Comparison of ENCODE assay signal across 34 mouse cellular contexts in genomic region chr15:102949696-102950095, GRCm38 (mm10). TPM values are rescaled to one million over a fixed set of nuclear protein-coding genes. Genes with fewer than 3 reads are reported as not detected.
A peak's percentile ranks its signal among the peaks of the same experiment; 100 is the strongest.
DNase-seq lines count a peak whose midpoint lies in the region; ATAC-seq and TF ChIP-seq lines count a peak whose summit lies in the region.
"Had no signal": no experiment of that assay in that cellular context is flagged by ENCODE, and none has a peak within 500 bp of the region (broad histone marks: within the 10 kb centered on the region; RNA-seq: fewer than 3 reads in every experiment).

No protein-coding gene starts in this region.

- H3ac ChIP-seq in C2C12 (ENCODE audit: control insufficient read depth, insufficient read length, low read depth) (peak overlapping the region; percentile 93), myocyte (ENCODE audit: control insufficient read depth, insufficient read length) (peak overlapping the region; percentile 38)

- H3K9me3 ChIP-seq in hindbrain, embryonic 11.5 days (ENCODE audit: control insufficient read depth, low read length) = no peaks in the 10 kb centered on the region
- no peaks in the 10 kb centered on the region for H3K9me3 ChIP-seq in hindbrain, embryonic 13.5 days
- H3K9me3 ChIP-seq in limb, embryonic 10.5 days (replicated peaks) = no peaks in the 10 kb centered on the region
- H3K9me3 ChIP-seq: forebrain, embryonic 12.5 days; heart, embryonic 10.5 days; heart, embryonic 15.5 days; hindbrain, embryonic 15.5 days; liver, embryonic 15.5 days; lung, embryonic 15.5 days had no signal

- TF ChIP-seq CTCF in C2C12 (IDR thresholded peaks at IDR 0.05; ENCODE audit: control insufficient read depth, insufficient read depth, insufficient read length) = no peak
- TF ChIP-seq CTCF in thymus, adult 2 months (IDR thresholded peaks at IDR 0.05; ENCODE audit: borderline replicate concordance, control insufficient read depth, extremely low read depth, insufficient read depth, low read length, poor library complexity) = no peak

- ATAC-seq in hindbrain, embryonic 11.5 days (ENCODE audit: low FRiP score) = no peak
- ATAC-seq in hindbrain, embryonic 13.5 days (ENCODE audit: low FRiP score) = no peak
- no peak for ATAC-seq in megakaryocyte, adult 5-6 weeks (ENCODE audit: poor library complexity, severe bottlenecking)
- ATAC-seq: inflammation-experienced regulatory T-cells, adult 6 months; midbrain, embryonic 16.5 days had no signal

- peaks cover 59% of the 10 kb centered on the region for H3K79me2 ChIP-seq in C2C12 (ENCODE audit: control insufficient read depth, insufficient read depth)
- H3K79me2 ChIP-seq in myocyte (ENCODE audit: control insufficient read depth, insufficient read depth) = peaks cover 46% of the 10 kb centered on the region

- no peaks in the 10 kb centered on the region for H3K36me3 ChIP-seq in hindbrain, embryonic 11.5 days (ENCODE audit: control insufficient read depth, insufficient read depth, low read length)
- no peaks in the 10 kb centered on the region for H3K36me3 ChIP-seq in hindbrain, embryonic 13.5 days
- no peaks in the 10 kb centered on the region for H3K36me3 ChIP-seq in C2C12 (ENCODE audit: control insufficient read depth, insufficient read depth)
- H3K36me3 ChIP-seq in limb, embryonic 10.5 days = no peaks in the 10 kb centered on the region
- no peaks in the 10 kb centered on the region for H3K36me3 ChIP-seq in myocyte (ENCODE audit: control insufficient read depth, insufficient read depth)
- H3K36me3 ChIP-seq in thymus, adult 2 months (ENCODE audit: control insufficient read depth, insufficient read depth, low read length) = no peaks in the 10 kb centered on the region
- H3K36me3 ChIP-seq: forebrain, embryonic 12.5 days; heart, embryonic 10.5 days; heart, embryonic 15.5 days; hindbrain, embryonic 15.5 days; liver, embryonic 15.5 days; lung, embryonic 15.5 days had no signal

- H3K27ac ChIP-seq in hindbrain, embryonic 11.5 days (ENCODE audit: low read depth, low read length) = no peak overlapping the region
- H3K27ac ChIP-seq in hindbrain, embryonic 13.5 days = no peak overlapping the region
- peak overlapping the region; percentile 93 for H3K27ac ChIP-seq in limb, embryonic 10.5 days
- no peak overlapping the region for H3K27ac ChIP-seq in thymus, adult 2 months (ENCODE audit: control insufficient read depth, insufficient read depth, low read length)
- H3K27ac ChIP-seq: forebrain, embryonic 12.5 days; heart, embryonic 10.5 days; heart, embryonic 15.5 days; hindbrain, embryonic 15.5 days; left cerebral cortex, adult 2 months; liver, embryonic 15.5 days; lung, embryonic 15.5 days had no signal

- peaks cover 99% of the 10 kb centered on the region for H3K27me3 ChIP-seq in hindbrain, embryonic 11.5 days (ENCODE audit: control insufficient read depth, insufficient read depth, low read length)
- H3K27me3 ChIP-seq in hindbrain, embryonic 13.5 days = peaks cover 100% of the 10 kb centered on the region
- H3K27me3 ChIP-seq in C2C12 (ENCODE audit: control insufficient read depth, insufficient read depth, insufficient read length) (no peaks in the 10 kb centered on the region), myocyte (ENCODE audit: control insufficient read depth, insufficient read depth, insufficient read length) (no peaks in the 10 kb centered on the region)
- H3K27me3 ChIP-seq in limb, embryonic 10.5 days (ENCODE audit: low read depth, poor library complexity, severe bottlenecking) = peaks cover 100% of the 10 kb centered on the region
- H3K27me3 ChIP-seq in thymus, adult 2 months (ENCODE audit: control insufficient read depth, insufficient read depth, low read length) = peaks cover 36% of the 10 kb centered on the region

- peak; percentile 64 for DNase-seq in hindbrain, embryonic 11.5 days (ENCODE audit: low spot score)
- DNase-seq in limb, embryonic 10.5 days (ENCODE audit: low spot score) = no peak
- DNase-seq in left cerebral cortex, adult 11 months (ENCODE audit: low spot score) = no peak
- DNase-seq in thymus, adult 2 months = no peak
- DNase-seq: adrenal gland, adult 2 months; cerebellum, adult 9-10 months; gastrocnemius, postnatal 25 days; heart, adult 11 months; kidney, adult 8-10 months; thymus, postnatal 4 days had no signal

- TF ChIP-seq POLR2A in myocyte (IDR thresholded peaks at IDR 0.05; ENCODE audit: insufficient read length, low read depth) = peak; percentile 9
- TF ChIP-seq POLR2A in thymus, adult 2 months (IDR thresholded peaks at IDR 0.05; ENCODE audit: control insufficient read depth, extremely low read depth, insufficient read depth, low read length, poor library complexity) = no peak

- no peak overlapping the region for H3K4me3 ChIP-seq in hindbrain, embryonic 11.5 days (ENCODE audit: low read depth, low read length)
- H3K4me3 ChIP-seq in hindbrain, embryonic 13.5 days = no peak overlapping the region
- H3K4me3 ChIP-seq in C2C12 (ENCODE audit: insufficient read depth, poor library complexity, severe bottlenecking) (peak overlapping the region; percentile 18), myocyte (peak overlapping the region; percentile 26)
- peak overlapping the region; percentile 40 for H3K4me3 ChIP-seq in limb, embryonic 10.5 days
- no peak overlapping the region for H3K4me3 ChIP-seq in thymus, adult 2 months (ENCODE audit: control insufficient read depth, insufficient read depth, low read length)
- H3K4me3 ChIP-seq: erythroblast, embryonic 14.5 days; forebrain, embryonic 12.5 days; heart, embryonic 10.5 days; heart, embryonic 15.5 days; hindbrain, embryonic 15.5 days; left cerebral cortex, adult 2 months; liver, embryonic 15.5 days; lung, embryonic 15.5 days had no signal

- H3K9ac ChIP-seq in hindbrain, embryonic 11.5 days (ENCODE audit: low read depth, low read length) = no peak overlapping the region
- H3K9ac ChIP-seq in hindbrain, embryonic 13.5 days = no peak overlapping the region
- H3K9ac ChIP-seq: forebrain, embryonic 12.5 days; heart, embryonic 15.5 days; hindbrain, embryonic 15.5 days; liver, embryonic 15.5 days; lung, embryonic 15.5 days had no signal

- WGBS in hindbrain, embryonic 11.5 days = 2% methylated on average over 20 of the region's 20 CpGs
- WGBS in hindbrain, embryonic 13.5 days = 2% methylated on average over 20 of the region's 20 CpGs
- 2% methylated on average over 20 of the region's 20 CpGs for WGBS in limb, embryonic 10.5 days
- 5% methylated on average over 20 of the region's 20 CpGs for WGBS in thymus, adult 2 months

- H3K4me1 ChIP-seq in hindbrain, embryonic 11.5 days (replicated peaks; ENCODE audit: control insufficient read depth, insufficient read depth, low read length) = no peaks in the 10 kb centered on the region
- H3K4me1 ChIP-seq in hindbrain, embryonic 13.5 days (replicated peaks) = no peaks in the 10 kb centered on the region
- peaks cover 26% of the 10 kb centered on the region for H3K4me1 ChIP-seq in limb, embryonic 10.5 days
- H3K4me1 ChIP-seq in thymus, adult 2 months (replicated peaks; ENCODE audit: control insufficient read depth, insufficient read depth, low read length) = no peaks in the 10 kb centered on the region
- H3K4me1 ChIP-seq: forebrain, embryonic 12.5 days; heart, embryonic 15.5 days; hindbrain, embryonic 15.5 days; liver, embryonic 15.5 days; lung, embryonic 15.5 days had no signal

- peaks cover 19% of the 10 kb centered on the region for H3K79me3 ChIP-seq in C2C12 (ENCODE audit: low read depth)

- no peak overlapping the region for H3K4me2 ChIP-seq in hindbrain, embryonic 11.5 days (replicated peaks; ENCODE audit: low read depth, low read length)
- no peak overlapping the region for H3K4me2 ChIP-seq in hindbrain, embryonic 13.5 days
- peak overlapping the region; percentile 100 for H3K4me2 ChIP-seq in myocyte (ENCODE audit: low read depth)
- H3K4me2 ChIP-seq: forebrain, embryonic 12.5 days; heart, embryonic 15.5 days; hindbrain, embryonic 15.5 days; liver, embryonic 15.5 days; lung, embryonic 15.5 days; midbrain, embryonic 11.5 days had no signal

RNA-seq across cellular contexts. Expression of gene Hoxc11, which starts 4.5 kb away (rescaled TPM):
- not detected in 2 replicates for polyA plus RNA-seq in hindbrain, embryonic 11.5 days (2014; fragmentation: Nextera tagmentation; extraction: Ambion mirVana)
- polyA plus RNA-seq in hindbrain, embryonic 13.5 days (2015; fragmentation: Nextera tagmentation; extraction: Ambion mirVana) = not detected in 2 replicates
- polyA plus RNA-seq in C2C12 (2012; fragmentation: generic; extraction: Trizol) (34.6 TPM), myocyte (2012; fragmentation: generic; extraction: Trizol) (20.5 TPM)
- polyA plus RNA-seq in limb, embryonic 10.5 days (2016; fragmentation: Nextera tagmentation; extraction: Ambion mirVana) = 2.4 and 4.7 TPM in 2 replicates
- polyA plus RNA-seq in thymus, adult 2 months (2012; rRNA removed) = 0.60 and 0.66 TPM in 2 replicates
- not detected in 2 replicates for total RNA-seq in megakaryocyte, adult 5-6 weeks (2015)
- not detected in 2 replicates for total RNA-seq in megakaryocyte, adult 5-6 weeks (2017)
- total RNA-seq: adrenal gland, adult 2 months; heart, postnatal 25 days; layer of hippocampus, adult 18-20 months; layer of hippocampus, postnatal 10 days; left cerebral cortex, adult 2 months; left cerebral cortex, postnatal 25 days; liver, adult 2 months; megakaryocyte progenitor cell, adult 5-6 weeks had no signal
- polyA plus RNA-seq: adrenal gland, adult 2 months; embryonic facial prominence, embryonic 14.5 days; erythroblast, embryonic 14.5 days; forebrain, embryonic 12.5 days; heart, embryonic 10.5 days; heart, embryonic 15.5 days; hindbrain, embryonic 15.5 days; inflammation-experienced regulatory T-cells, adult 6 months; liver, adult 2 months; liver, embryonic 15.5 days; lung, embryonic 15.5 days; midbrain, embryonic 11.5 days; midbrain, embryonic 16.5 days had no signal

RNA-seq across cellular contexts. Expression of gene Hoxc12, which starts 13.1 kb away (rescaled TPM):
- not detected in 2 replicates for polyA plus RNA-seq in hindbrain, embryonic 11.5 days (2014; fragmentation: Nextera tagmentation; extraction: Ambion mirVana)
- polyA plus RNA-seq in hindbrain, embryonic 13.5 days (2015; fragmentation: Nextera tagmentation; extraction: Ambion mirVana) = not detected in 2 replicates
- polyA plus RNA-seq in C2C12 (2012; fragmentation: generic; extraction: Trizol) (4.9 TPM), myocyte (2012; fragmentation: generic; extraction: Trizol) (5.6 TPM)
- polyA plus RNA-seq in limb, embryonic 10.5 days (2016; fragmentation: Nextera tagmentation; extraction: Ambion mirVana) = 0.36 TPM in 1 of 2 replicates, not detected in the other
- 0.17 TPM in 1 of 2 replicates, not detected in the other for polyA plus RNA-seq in thymus, adult 2 months (2012; rRNA removed)
- not detected in 2 replicates for total RNA-seq in megakaryocyte, adult 5-6 weeks (2015)
- not detected in 2 replicates for total RNA-seq in megakaryocyte, adult 5-6 weeks (2017)
- total RNA-seq: adrenal gland, adult 2 months; adrenal gland, postnatal 4 days; gastrocnemius, postnatal 25 days; heart, postnatal 25 days; layer of hippocampus, adult 18-20 months; layer of hippocampus, postnatal 10 days; left cerebral cortex, adult 2 months; left cerebral cortex, postnatal 25 days; liver, adult 2 months; megakaryocyte progenitor cell, adult 5-6 weeks had no signal
- polyA plus RNA-seq: adrenal gland, adult 2 months; embryonic facial prominence, embryonic 14.5 days; erythroblast, embryonic 14.5 days; forebrain, embryonic 12.5 days; heart, embryonic 10.5 days; heart, embryonic 15.5 days; hindbrain, embryonic 15.5 days; inflammation-experienced regulatory T-cells, adult 6 months; liver, adult 2 months; liver, embryonic 15.5 days; lung, embryonic 15.5 days; midbrain, embryonic 11.5 days; midbrain, embryonic 16.5 days; thymus, postnatal 0 days had no signal

RNA-seq across cellular contexts. Expression of gene Hoxc10, which starts 16.9 kb away (rescaled TPM):
- not detected in 2 replicates for polyA plus RNA-seq in hindbrain, embryonic 11.5 days (2014; fragmentation: Nextera tagmentation; extraction: Ambion mirVana)
- polyA plus RNA-seq in hindbrain, embryonic 13.5 days (2015; fragmentation: Nextera tagmentation; extraction: Ambion mirVana) = not detected in 2 replicates
- 49.6 TPM for polyA plus RNA-seq in C2C12 (2012; fragmentation: generic; extraction: Trizol)
- polyA plus RNA-seq in limb, embryonic 10.5 days (2016; fragmentation: Nextera tagmentation; extraction: Ambion mirVana) = 21.4 and 51.4 TPM in 2 replicates
- 43.5 TPM for polyA plus RNA-seq in myocyte (2012; fragmentation: generic; extraction: Trizol)
- polyA plus RNA-seq in thymus, adult 2 months (2012; rRNA removed) = 0.10 and 0.15 TPM in 2 replicates
- total RNA-seq in megakaryocyte, adult 5-6 weeks (2015) = not detected in 2 replicates
- not detected in 2 replicates for total RNA-seq in megakaryocyte, adult 5-6 weeks (2017)
- total RNA-seq: heart, postnatal 25 days; layer of hippocampus, adult 18-20 months; layer of hippocampus, postnatal 10 days; left cerebral cortex, adult 2 months; left cerebral cortex, postnatal 25 days; liver, adult 2 months; megakaryocyte progenitor cell, adult 5-6 weeks had no signal
- polyA plus RNA-seq: adrenal gland, adult 2 months; embryonic facial prominence, embryonic 14.5 days; erythroblast, embryonic 14.5 days; forebrain, embryonic 12.5 days; heart, embryonic 15.5 days; hindbrain, embryonic 15.5 days; inflammation-experienced regulatory T-cells, adult 6 months; liver, adult 2 months; liver, embryonic 15.5 days; lung, embryonic 15.5 days; midbrain, embryonic 11.5 days; midbrain, embryonic 16.5 days; thymus, postnatal 0 days had no signal

RNA-seq across cellular contexts. Expression of gene Hoxc5, which starts 17.5 kb away (rescaled TPM):
- 21.0 and 21.6 TPM in 2 replicates for polyA plus RNA-seq in hindbrain, embryonic 11.5 days (2014; fragmentation: Nextera tagmentation; extraction: Ambion mirVana)
- 32.3 and 39.2 TPM in 2 replicates for polyA plus RNA-seq in hindbrain, embryonic 13.5 days (2015; fragmentation: Nextera tagmentation; extraction: Ambion mirVana)
- polyA plus RNA-seq in C2C12 (2012; fragmentation: generic; extraction: Trizol) = 1.6 TPM
- 10.6 and 12.7 TPM in 2 replicates for polyA plus RNA-seq in limb, embryonic 10.5 days (2016; fragmentation: Nextera tagmentation; extraction: Ambion mirVana)
- polyA plus RNA-seq in myocyte (2012; fragmentation: generic; extraction: Trizol) = 1.2 TPM
- polyA plus RNA-seq in thymus, adult 2 months (2012; rRNA removed) = 0.15 and 0.32 TPM in 2 replicates
- not detected in 2 replicates for total RNA-seq in megakaryocyte, adult 5-6 weeks (2015)
- total RNA-seq in megakaryocyte, adult 5-6 weeks (2017) = not detected in 2 replicates
- total RNA-seq: heart, postnatal 25 days; layer of hippocampus, adult 18-20 months; layer of hippocampus, postnatal 10 days; left cerebral cortex, adult 2 months; left cerebral cortex, postnatal 25 days; megakaryocyte progenitor cell, adult 5-6 weeks had no signal
- polyA plus RNA-seq: erythroblast, embryonic 14.5 days; forebrain, embryonic 12.5 days; inflammation-experienced regulatory T-cells, adult 6 months; liver, adult 2 months; midbrain, embryonic 11.5 days; midbrain, embryonic 16.5 days had no signal

RNA-seq across cellular contexts. Expression of gene Hoxc9, which starts 26.5 kb away (rescaled TPM):
- not detected in 2 replicates for polyA plus RNA-seq in hindbrain, embryonic 11.5 days (2014; fragmentation: Nextera tagmentation; extraction: Ambion mirVana)
- polyA plus RNA-seq in hindbrain, embryonic 13.5 days (2015; fragmentation: Nextera tagmentation; extraction: Ambion mirVana) = 0.13 TPM in 1 of 2 replicates, not detected in the other
- 9.4 TPM for polyA plus RNA-seq in C2C12 (2012; fragmentation: generic; extraction: Trizol)
- 4.4 and 6.9 TPM in 2 replicates for polyA plus RNA-seq in limb, embryonic 10.5 days (2016; fragmentation: Nextera tagmentation; extraction: Ambion mirVana)
- 10.5 TPM for polyA plus RNA-seq in myocyte (2012; fragmentation: generic; extraction: Trizol)
- 0.05 and 0.14 TPM in 2 replicates for polyA plus RNA-seq in thymus, adult 2 months (2012; rRNA removed)
- total RNA-seq in megakaryocyte, adult 5-6 weeks (2015) = not detected in 2 replicates
- total RNA-seq in megakaryocyte, adult 5-6 weeks (2017) = not detected in 2 replicates
- total RNA-seq: heart, postnatal 25 days; layer of hippocampus, adult 18-20 months; layer of hippocampus, postnatal 10 days; left cerebral cortex, adult 2 months; left cerebral cortex, postnatal 25 days; liver, adult 2 months; megakaryocyte progenitor cell, adult 5-6 weeks had no signal
- polyA plus RNA-seq: embryonic facial prominence, embryonic 14.5 days; erythroblast, embryonic 14.5 days; forebrain, embryonic 12.5 days; heart, embryonic 15.5 days; inflammation-experienced regulatory T-cells, adult 6 months; liver, adult 2 months; liver, embryonic 15.5 days; lung, embryonic 15.5 days; midbrain, embryonic 11.5 days; midbrain, embryonic 16.5 days; thymus, postnatal 0 days had no signal

Comparison
In these comparisons a context has a peak if more than half of its experiments do, and no peak if none do; other contexts are left out.
1. H3K4me3 ChIP-seq: peak in C2C12 (single experiment), limb, embryonic 10.5 days (single experiment) and myocyte (single experiment); none in hindbrain, embryonic 11.5 days (single experiment), hindbrain, embryonic 13.5 days (single experiment) and thymus, adult 2 months (single experiment).
2. RNA of gene Hoxc10, which starts 16.9 kb away (polyA plus RNA-seq): 21.4 to 51.4 TPM in limb, embryonic 10.5 days, 49.6 TPM in C2C12 (single experiment) and 43.5 TPM in myocyte (single experiment); 0.10 to 0.15 TPM in thymus, adult 2 months, not detected in hindbrain, embryonic 13.5 days and not detected in hindbrain, embryonic 11.5 days; every median in the first group is over 10 times any median in the second.